Mouse (Mus musculus) heart, embryonic 16.5 days (tissue): ENCODE results near the gene Olfr1076. TPM values are rescaled to one million over a fixed set of nuclear protein-coding genes. Genes with fewer than 3 reads are reported as not detected.
"Not testable (repeated sequence)": the region's sequence is repeated elsewhere in the genome, so short reads cannot be mapped to it uniquely, and the experiment has no call there.

Experiments used
- ATAC-seq: fragments of 200-750 bp; cut with Nextera tagmentation; replicated peaks from 2 replicates; pipeline ENCODE4 v1.8.0; 2017; ENCODE audit warnings: moderate number of reproducible peaks; ENCODE audit not compliant: insufficient read depth, low FRiP score; ENCODE audit errors: extremely low read depth
- H3K27ac ChIP-seq: fragments of 300-500 bp; sonication (generic); 2 replicates; pipeline ENCODE4 v1.5.1; 2014; ENCODE audit warnings: mild to moderate bottlenecking, low read length, control low read depth, moderate library complexity
- H3K27me3 ChIP-seq: fragments of 300-500 bp; sonication (generic); 2 replicates; pipeline ENCODE4 v1.6.1; 2014; ENCODE audit warnings: low read length, mixed read lengths; ENCODE audit not compliant: control insufficient read depth, insufficient read depth
- H3K36me3 ChIP-seq: fragments of 300-500 bp; sonication (generic); 2 replicates; pipeline ENCODE4 v1.6.1; 2014; ENCODE audit not compliant: control insufficient read depth, insufficient read depth
- H3K4me1 ChIP-seq: fragments of 300-500 bp; sonication (generic); 2 replicates; pipeline ENCODE4 v1.6.1; 2014; ENCODE audit warnings: low read length, mixed read lengths; ENCODE audit not compliant: control insufficient read depth, insufficient read depth
- H3K4me2 ChIP-seq: fragments of 300-500 bp; sonication (generic); 2 replicates; pipeline ENCODE4 v1.6.1; 2014; ENCODE audit warnings: low read depth, mild to moderate bottlenecking, control low read depth, low read length
- H3K4me3 ChIP-seq: fragments of 300-500 bp; sonication (generic); 2 replicates; pipeline ENCODE4 v1.5.1; 2014; ENCODE audit warnings: mild to moderate bottlenecking, control low read depth, low read length
- H3K9ac ChIP-seq: fragments of 300-500 bp; sonication (generic); 2 replicates; pipeline ENCODE4 v1.6.1; 2014; ENCODE audit warnings: low read length, control low read depth
- H3K9me3 ChIP-seq: fragments of 300-500 bp; sonication (generic); replicated peaks from 2 replicates; pipeline ENCODE4 v1.6.1; 2016; ENCODE audit warnings: low read length; ENCODE audit not compliant: control insufficient read depth
- WGBS: fragments of 180-500 bp; shearing (Covaris S2); extraction: QIAGEN DNeasy Blood & Tissue Kit; methylation state at CpG from one replicate; pipeline ENCODE4 v1.1.7; 2014; 5-methylcytosine and 5-hydroxymethylcytosine counted together
- polyA plus RNA-seq: library from polyadenylated mRNA; unstranded; fragments of >200 nt; fragmentation: Nextera tagmentation; extraction: Ambion mirVana; gene quantifications from 2 replicates; pipeline ENCODE4 v1.2.1, GENCODE M21; 2015

The Olfr1076 gene
- not detected in 2 replicates for polyA plus RNA-seq

- Histone ChIP-seq H3K27me3 (no peaks in the 10 kb centered on the region), H3K4me2 (no peak within 1 kb of the TSS), H3K36me3 (no peaks in the 10 kb centered on the region), H3K9me3 (no peaks in the 10 kb centered on the region), H3K9ac (no peak within 1 kb of the TSS), H3K4me1 (no peaks in the 10 kb centered on the region), H3K27ac (no peak within 1 kb of the TSS), H3K4me3 (no peak within 1 kb of the TSS)
- 74% methylated on average over 1 of the region's 1 CpGs for WGBS
- no peak for ATAC-seq
Observed at GRCm38 (mm10) chr2:86508161-86508560, at the start of gene Olfr1076. Gene Olfr1076, plus strand, starts transcription at chr2:86508461.

- no peaks in the 10 kb centered on the region for H3K9me3 ChIP-seq
- no peak overlapping the region for H3K4me2 ChIP-seq
- no peaks in the 10 kb centered on the region for H3K36me3 ChIP-seq
- no peak overlapping the region for H3K9ac ChIP-seq
- WGBS: 52% methylated on average over 1 of the region's 1 CpGs
- no peak overlapping the region for H3K4me3 ChIP-seq
- H3K27ac ChIP-seq: no peak overlapping the region
- no peak for ATAC-seq
- H3K4me1 ChIP-seq: no peaks in the 10 kb centered on the region
- no peaks in the 10 kb centered on the region for H3K27me3 ChIP-seq
Observed at GRCm38 (mm10) chr2:86460434-86460833, 47.8 kb upstream of the Olfr1076 start.

GRCm38 (mm10) chr2:86464442-86465109 lies 43.7 kb upstream of the Olfr1076 start:
- Histone ChIP-seq H3K9me3 (no peaks in the 10 kb centered on the region), H3K4me1 (no peaks in the 10 kb centered on the region), H3K27ac (no peak overlapping the region), H3K36me3 (no peaks in the 10 kb centered on the region), H3K9ac (no peak overlapping the region), H3K4me2 (peak overlapping the region; percentile 54), H3K27me3 (no peaks in the 10 kb centered on the region), H3K4me3 (peak overlapping the region; percentile 23; the same call in 1 of the 2 replicates)
- 33% methylated on average over 10 of the region's 10 CpGs for WGBS
- ATAC-seq: no peak

GRCm38 (mm10) chr2:86487286-86487685 lies 21.0 kb upstream of the Olfr1076 start, which contains the start of gene Olfr228:
Gene Olfr228, minus strand, starts transcription at chr2:86487386.
- Histone ChIP-seq H3K27ac (no peak within 1 kb of the TSS), H3K27me3 (no peaks in the 10 kb centered on the region), H3K9me3 (no peaks in the 10 kb centered on the region), H3K4me1 (no peaks in the 10 kb centered on the region), H3K4me3 (no peak within 1 kb of the TSS), H3K9ac (no peak within 1 kb of the TSS), H3K4me2 (no peak within 1 kb of the TSS), H3K36me3 (no peaks in the 10 kb centered on the region)
- no peak for ATAC-seq
- 26% methylated on average over 1 of the region's 1 CpGs for WGBS

- H3K9me3 ChIP-seq: no peaks in the 10 kb centered on the region
- 48% methylated on average over 1 of the region's 1 CpGs for WGBS
- H3K27ac ChIP-seq: no peak overlapping the region
- no peak overlapping the region for H3K4me2 ChIP-seq
- no peak for ATAC-seq
- H3K4me1 ChIP-seq: no peaks in the 10 kb centered on the region
- no peak overlapping the region for H3K4me3 ChIP-seq
- H3K9ac ChIP-seq: no peak overlapping the region
- no peaks in the 10 kb centered on the region for H3K36me3 ChIP-seq
- H3K27me3 ChIP-seq: no peaks in the 10 kb centered on the region
Observed at GRCm38 (mm10) chr2:86530991-86531390, 22.7 kb downstream of the Olfr1076 start.

- no peak within 1 kb of the TSS for H3K4me3 ChIP-seq
- no peak within 1 kb of the TSS for H3K27ac ChIP-seq
- no peaks in the 10 kb centered on the region for H3K36me3 ChIP-seq
- 61% methylated on average over 1 of the region's 1 CpGs for WGBS
- ATAC-seq: no peak
- H3K9me3 ChIP-seq: no peaks in the 10 kb centered on the region
- H3K27me3 ChIP-seq: no peaks in the 10 kb centered on the region
- no peaks in the 10 kb centered on the region for H3K4me1 ChIP-seq
- no peak within 1 kb of the TSS for H3K4me2 ChIP-seq
- H3K9ac ChIP-seq: no peak within 1 kb of the TSS
Observed at GRCm38 (mm10) chr2:86542380-86542779, 34.1 kb downstream of the Olfr1076 start, which contains the start of gene Olfr1079. Gene Olfr1079, minus strand, starts transcription at chr2:86542480.

GRCm38 (mm10) chr2:86558135-86558534 lies 49.9 kb downstream of the Olfr1076 start, which contains the start of gene Olfr1080:
Gene Olfr1080, minus strand, starts transcription at chr2:86558235.
- not testable (repeated sequence) for H3K4me2 ChIP-seq, H3K9me3 ChIP-seq, H3K9ac ChIP-seq, H3K27me3 ChIP-seq, H3K4me1 ChIP-seq, H3K36me3 ChIP-seq, H3K4me3 ChIP-seq, H3K27ac ChIP-seq, ATAC-seq

Other genes starting within 250 kb of the Olfr1076 start
- not detected in 2 replicates for gene Olfr1051, start 229.4 kb upstream of the Olfr1076 start, polyA plus RNA-seq
- gene Olfr1052, start 216.0 kb upstream of the Olfr1076 start, polyA plus RNA-seq: not detected in 2 replicates
- not detected in 2 replicates for gene Olfr1053, start 193.2 kb upstream of the Olfr1076 start, polyA plus RNA-seq
- not detected in 2 replicates for gene Olfr1054, start 173.0 kb upstream of the Olfr1076 start, polyA plus RNA-seq
- gene Olfr1055, start 158.2 kb upstream of the Olfr1076 start, polyA plus RNA-seq: not detected in 2 replicates
- gene Olfr1056, start 146.0 kb upstream of the Olfr1076 start, polyA plus RNA-seq: not detected in 2 replicates
- not detected in 2 replicates for gene Olfr1057, start 130.1 kb upstream of the Olfr1076 start, polyA plus RNA-seq
- not detected in 2 replicates for gene Olfr1058, start 119.9 kb upstream of the Olfr1076 start, polyA plus RNA-seq
- gene Olfr1061, start 94.4 kb upstream of the Olfr1076 start, polyA plus RNA-seq: not detected in 2 replicates
- not detected in 2 replicates for gene Olfr1062, start 81.7 kb upstream of the Olfr1076 start, polyA plus RNA-seq
- gene Olfr1065, start 57.9 kb upstream of the Olfr1076 start, polyA plus RNA-seq: not detected in 2 replicates
- gene Olfr1066, start 52.2 kb upstream of the Olfr1076 start, polyA plus RNA-seq: not detected in 2 replicates
- gene Olfr228, start 21.1 kb upstream of the Olfr1076 start, polyA plus RNA-seq: not detected in 2 replicates
- not detected in 2 replicates for gene Olfr1079, start 34.0 kb downstream of the Olfr1076 start, polyA plus RNA-seq
- not detected in 2 replicates for gene Olfr1080, start 49.8 kb downstream of the Olfr1076 start, polyA plus RNA-seq
- gene Olfr1082, start 90.5 kb downstream of the Olfr1076 start, polyA plus RNA-seq: not detected in 2 replicates
- not detected in 2 replicates for gene Olfr1084, start 131.3 kb downstream of the Olfr1076 start, polyA plus RNA-seq
- not detected in 2 replicates for gene Olfr1085, start 153.6 kb downstream of the Olfr1076 start, polyA plus RNA-seq
- gene Olfr1086, start 171.6 kb downstream of the Olfr1076 start, polyA plus RNA-seq: not detected in 2 replicates
- gene Olfr1087, start 189.9 kb downstream of the Olfr1076 start, polyA plus RNA-seq: not detected in 2 replicates
- not detected in 2 replicates for gene Olfr1089, start 225.2 kb downstream of the Olfr1076 start, polyA plus RNA-seq